Mouse (Mus musculus) cortical plate, adult 2 months (tissue): ENCODE measurements around the gene 4932438H23Rik. TPM values are rescaled to one million over a fixed set of nuclear protein-coding genes. Genes with fewer than 3 reads are reported as not detected.

Experiments used
- H3K27ac ChIP-seq: fragments of 200-500 bp; 2 replicates; pipeline ENCODE4 v1.5.1; 2012; ENCODE audit warnings: low read length, control low read depth, inconsistent platforms; ENCODE audit not compliant: insufficient read depth
- H3K4me1 ChIP-seq: fragments of 200-500 bp; 2 replicates; pipeline ENCODE4 v1.6.1; 2011; ENCODE audit warnings: low read length; ENCODE audit not compliant: control insufficient read depth, insufficient read depth
- H3K4me3 ChIP-seq: fragments of 200-500 bp; 2 replicates; pipeline ENCODE4 v1.5.1; 2011; ENCODE audit warnings: mild to moderate bottlenecking, low read length, control low read depth; ENCODE audit not compliant: insufficient read depth
- CTCF ChIP-seq: fragments of 200-500 bp; IDR thresholded peaks from 2 replicates; pipeline ENCODE4 v1.5.1; 2011; ENCODE audit warnings: mild to moderate bottlenecking, control low read depth, low read length; ENCODE audit not compliant: insufficient read depth; ENCODE audit errors: extremely low read depth
- POLR2A ChIP-seq: fragments of 200-500 bp; IDR thresholded peaks from 2 replicates; pipeline ENCODE4 v1.6.1; 2011; ENCODE audit warnings: mild to moderate bottlenecking, low read length, control low read depth; ENCODE audit not compliant: insufficient read depth; ENCODE audit errors: extremely low read depth
- polyA plus RNA-seq: library from polyadenylated mRNA; depleted of rRNA; stranded (reverse); fragments of >200 nt; gene quantifications from 2 replicates; pipeline ENCODE4 v1.2.3, GENCODE M21; 2012; rRNA removed

4932438H23Rik gene
- polyA plus RNA-seq, 1 experiment, result 1.2 TPM

DNA sequence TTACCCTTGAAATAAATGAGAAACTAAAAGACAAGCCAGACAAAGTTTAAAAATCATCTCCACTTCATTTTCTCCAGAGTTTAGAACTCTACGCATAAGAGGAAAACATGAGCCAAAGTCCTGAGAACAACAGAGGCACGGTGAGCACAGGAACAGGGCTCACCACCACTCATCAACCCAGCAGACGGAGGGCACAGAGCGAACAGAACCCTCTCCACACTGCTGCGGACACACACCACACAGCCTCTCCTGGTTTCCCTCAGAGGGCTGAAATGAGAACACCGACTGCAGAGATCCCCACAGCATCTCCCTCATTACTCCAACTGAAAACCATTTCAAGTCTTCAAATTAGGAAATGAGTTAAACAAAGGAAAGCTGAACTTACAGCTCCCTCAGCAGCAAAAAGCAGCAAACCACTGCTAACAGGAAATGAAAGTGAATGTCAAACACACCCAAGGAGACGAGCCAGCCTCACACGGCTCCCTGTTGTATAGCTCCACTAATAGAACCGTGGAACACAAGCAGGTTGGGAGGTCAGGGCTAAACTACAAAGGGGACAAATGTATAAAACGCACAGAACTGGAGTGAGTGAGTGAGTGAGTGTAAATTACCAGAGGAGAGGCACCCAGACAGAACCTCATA is 74.0 kb downstream of the 4932438H23Rik start:
- no peak for TF ChIP-seq CTCF
- no peak for TF ChIP-seq POLR2A
- Histone ChIP-seq H3K4me1 (no peaks in the 10 kb centered on the region), H3K27ac (no peak overlapping the region), H3K4me3 (no peak overlapping the region)

DNA sequence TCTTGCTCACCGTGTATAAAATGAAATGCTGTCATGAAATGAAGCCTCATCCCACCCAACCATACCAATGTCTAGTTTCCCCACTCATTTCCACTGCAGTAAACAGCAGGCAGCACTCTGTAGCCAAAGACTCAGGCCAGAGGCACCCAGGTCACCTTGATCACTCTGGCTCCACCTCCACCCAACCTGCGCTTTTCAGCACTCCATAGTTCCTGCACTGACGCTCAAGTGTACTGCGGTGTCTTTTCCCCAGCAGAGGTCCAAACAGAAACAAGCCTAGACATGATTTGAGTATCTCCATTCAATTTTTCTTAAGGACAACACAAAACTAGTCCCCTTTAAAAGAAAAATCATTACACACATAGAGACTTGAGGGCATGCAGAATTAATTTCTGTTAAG is 75.4 kb downstream of the 4932438H23Rik start:
- Histone ChIP-seq H3K4me3 (no peak overlapping the region), H3K27ac (no peak overlapping the region), H3K4me1 (no peaks in the 10 kb centered on the region)
- TF ChIP-seq POLR2A, result no peak

DNA sequence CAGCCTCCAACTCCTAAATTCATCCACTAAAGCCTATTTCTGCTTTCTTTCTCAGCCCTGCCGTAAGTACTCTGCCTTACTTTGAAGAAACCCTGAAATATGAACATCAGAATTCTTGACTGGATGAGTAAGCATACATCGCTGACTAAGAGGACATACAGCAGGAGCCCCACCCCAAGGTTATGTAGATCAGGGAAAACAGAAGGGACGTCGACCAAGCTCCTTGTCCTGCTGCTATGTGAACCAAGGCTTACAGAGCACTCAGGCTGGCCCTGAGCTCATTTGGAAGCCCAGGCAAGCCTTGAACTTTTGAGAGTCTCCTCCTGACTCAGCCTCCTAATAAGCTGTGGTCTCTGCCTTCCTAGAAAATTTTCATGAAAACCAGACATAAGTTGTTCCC is 79.2 kb downstream of the 4932438H23Rik start:
- TF ChIP-seq POLR2A (no peak), CTCF (no peak)
- no peak overlapping the region for H3K4me3 ChIP-seq
- H3K4me1 ChIP-seq, result peaks cover 2% of the 10 kb centered on the region; the same call in 1 of the 2 replicates
- no peak overlapping the region; the same call in 1 of the 2 replicates for H3K27ac ChIP-seq

DNA sequence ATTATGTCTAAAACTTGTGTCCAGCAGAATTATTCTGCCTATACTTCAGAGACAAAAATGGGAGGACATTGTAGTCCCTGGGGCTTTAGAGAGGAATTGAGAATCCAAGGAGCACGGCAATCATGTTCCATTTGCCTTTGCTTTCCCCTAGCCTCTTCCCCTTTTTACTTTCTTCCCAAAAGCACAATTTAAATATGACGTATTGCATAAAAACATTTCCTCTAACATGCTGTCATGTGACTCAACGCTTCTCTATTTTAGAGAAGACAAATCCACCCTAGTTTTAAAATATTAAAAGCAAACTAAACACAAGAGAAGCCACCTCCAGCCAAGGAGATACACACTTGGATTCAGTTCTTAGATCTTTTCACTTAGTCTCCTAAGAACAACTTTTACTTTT is 83.1 kb downstream of the 4932438H23Rik start:
- TF ChIP-seq CTCF, result no peak
- no peak for TF ChIP-seq POLR2A
- peak overlapping the region; percentile 49 for H3K4me3 ChIP-seq
- peak overlapping the region; percentile 96 for H3K27ac ChIP-seq
- H3K4me1 ChIP-seq, result peaks cover 5% of the 10 kb centered on the region

DNA sequence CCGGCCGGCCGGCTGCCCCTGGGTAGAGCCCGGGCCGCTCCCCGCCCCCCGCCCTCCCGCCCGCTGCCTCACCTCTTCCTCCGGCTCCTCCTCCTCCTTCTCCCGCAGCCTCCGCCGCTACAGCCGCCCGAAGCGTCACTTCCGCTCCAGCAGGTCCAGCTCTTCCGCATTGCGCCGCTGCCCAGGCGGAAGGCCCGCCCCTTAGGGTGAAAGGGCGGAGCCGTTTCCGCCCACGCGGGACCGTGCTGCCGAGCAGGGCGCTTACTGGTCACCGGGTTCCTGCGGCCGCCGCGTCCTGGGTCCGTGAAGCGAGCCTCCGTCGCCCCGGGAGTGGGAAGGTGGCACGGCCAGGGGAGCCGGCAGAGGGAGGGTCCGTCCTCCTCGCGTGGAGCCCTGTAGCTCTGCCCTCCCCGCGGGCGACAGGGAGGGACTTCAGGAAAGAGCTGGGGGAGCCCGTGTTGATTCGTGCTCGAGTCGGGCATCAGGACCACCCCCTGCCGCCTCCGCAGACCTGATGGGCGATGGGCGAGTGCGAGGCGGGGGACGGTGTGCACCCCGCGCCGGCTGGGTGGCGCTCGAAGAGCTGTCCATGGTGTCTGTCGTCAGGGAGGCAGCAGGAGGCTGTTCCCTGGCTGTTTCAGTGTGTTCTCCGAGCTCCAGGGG is 83.8 kb downstream of the 4932438H23Rik start, which contains the start of gene Synj1:
Synj1 (minus strand) TSS at position 288 of the 663 bp plus-strand sequence.
- TF ChIP-seq POLR2A (peak; percentile 65; the same call in 1 of the 2 replicates), CTCF (no peak)
- Histone ChIP-seq H3K4me3 (peak within 1 kb of the TSS; percentile 49), H3K4me1 (peaks cover 7% of the 10 kb centered on the region), H3K27ac (peak within 1 kb of the TSS; percentile 96)

DNA sequence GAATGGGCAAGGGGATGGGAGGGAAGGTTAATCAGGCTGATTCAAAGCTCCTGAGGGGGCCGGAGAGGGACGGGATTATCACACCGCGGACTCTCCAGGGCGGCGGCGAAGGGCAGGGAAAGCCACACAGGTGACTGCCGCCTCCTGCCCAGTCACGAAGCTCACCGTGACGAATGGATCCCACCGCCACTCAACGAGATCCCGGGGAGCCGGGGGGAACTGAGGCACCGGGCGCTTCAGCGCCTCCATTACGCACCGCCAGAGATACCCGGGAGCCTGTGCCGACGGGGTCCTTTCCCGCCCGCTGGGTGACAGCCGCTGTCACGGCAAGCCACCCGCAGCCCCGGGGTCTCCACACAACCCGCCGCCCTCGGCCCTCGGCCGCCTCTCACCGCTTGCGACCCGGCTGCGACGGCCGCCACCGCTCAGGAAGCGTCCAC is 84.3 kb downstream of the 4932438H23Rik start:
- TF ChIP-seq CTCF (no peak), POLR2A (no peak)

DNA sequence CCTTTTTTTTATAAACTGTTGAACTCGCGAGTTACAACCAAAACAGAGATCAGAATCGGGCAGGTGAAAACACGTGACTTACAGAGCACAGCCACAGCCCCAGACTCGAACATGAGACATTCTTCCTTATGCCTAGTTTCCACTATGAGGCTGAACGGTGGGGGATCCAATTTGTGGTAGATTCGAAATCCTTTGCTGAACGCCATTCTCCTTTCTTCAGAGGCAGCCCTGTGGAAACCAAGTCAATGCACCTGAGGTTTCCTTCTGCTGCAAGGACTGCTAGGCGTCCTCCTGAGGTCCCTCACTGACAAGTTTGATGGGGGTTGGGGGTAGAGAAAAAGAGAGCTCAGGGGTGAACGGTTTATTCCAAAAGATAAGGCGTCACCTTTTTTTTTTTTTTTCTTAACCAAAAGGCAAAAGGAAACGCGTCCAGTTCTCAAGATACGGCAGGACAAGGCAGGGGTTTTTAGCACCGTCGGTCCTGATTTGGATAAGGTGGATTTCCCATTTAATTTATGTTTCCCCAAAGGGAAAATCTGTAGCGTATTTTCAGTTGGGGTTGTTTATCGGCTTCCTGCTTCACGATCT is 84.9 kb downstream of the 4932438H23Rik start:
- TF ChIP-seq CTCF (no peak), POLR2A (no peak)
- Histone ChIP-seq H3K4me3 (peak overlapping the region; percentile 49), H3K27ac (no peak overlapping the region; the same call in 1 of the 2 replicates), H3K4me1 (peaks cover 7% of the 10 kb centered on the region)

More for the DNA sequence above, 84.3 kb downstream of the 4932438H23Rik start:
- H3K27ac ChIP-seq, result peak overlapping the region; percentile 93
- peaks cover 7% of the 10 kb centered on the region for H3K4me1 ChIP-seq
- peak overlapping the region; percentile 49 for H3K4me3 ChIP-seq

DNA sequence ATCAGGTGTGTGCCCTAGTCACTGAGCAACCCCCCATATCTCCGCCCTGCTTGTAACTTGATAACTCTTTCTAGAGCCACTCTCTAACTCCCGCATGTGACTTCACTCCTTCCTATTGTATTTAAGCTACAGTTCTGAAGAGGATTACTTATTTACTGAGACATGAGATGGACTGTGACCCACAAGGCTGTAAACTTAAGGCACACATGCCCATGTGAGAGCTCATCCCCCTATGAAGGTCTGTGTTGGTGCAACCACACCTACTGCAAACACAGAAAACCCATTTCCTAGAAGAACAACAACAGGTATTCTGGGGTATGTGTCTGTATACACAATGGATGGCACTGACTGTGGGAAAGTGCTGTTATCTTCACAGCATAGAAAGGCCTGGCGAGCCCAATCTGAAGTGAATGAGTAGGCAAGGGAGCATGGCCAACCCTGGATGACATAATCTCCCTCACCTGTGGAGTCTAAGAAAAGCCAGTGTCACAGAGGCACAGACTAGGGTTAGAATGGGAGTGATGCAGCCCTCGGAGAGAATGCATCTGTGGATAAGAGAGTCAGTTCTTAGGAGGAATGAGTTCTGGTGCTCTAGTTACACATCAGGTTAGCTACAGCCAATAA is 89.9 kb downstream of the 4932438H23Rik start:
- H3K4me1 ChIP-seq, result peaks cover 12% of the 10 kb centered on the region
- no peak overlapping the region for H3K27ac ChIP-seq
- TF ChIP-seq POLR2A (no peak), CTCF (no peak)
- H3K4me3 ChIP-seq, result no peak overlapping the region

Other genes with a start within 250 kb of the 4932438H23Rik start
- 35.4 and 38.7 TPM in 2 replicates for gene Cfap298, start 160.0 kb downstream of the 4932438H23Rik start, polyA plus RNA-seq
- 157 and 161 TPM in 2 replicates for gene Synj1, start 83.8 kb downstream of the 4932438H23Rik start, polyA plus RNA-seq
- gene Paxbp1, start 50.6 kb downstream of the 4932438H23Rik start, polyA plus RNA-seq, result 81.5 and 92.3 TPM in 2 replicates
- 32.9 and 37.9 TPM in 2 replicates for gene Olig2, start 130.3 kb upstream of the 4932438H23Rik start, polyA plus RNA-seq
- gene Olig1, start 174.7 kb upstream of the 4932438H23Rik start, polyA plus RNA-seq, result 202 and 230 TPM in 2 replicates